Mouse (Mus musculus): ENCODE data around the gene Ctnnbip1.

Ctnnbip1 gene

DNA sequence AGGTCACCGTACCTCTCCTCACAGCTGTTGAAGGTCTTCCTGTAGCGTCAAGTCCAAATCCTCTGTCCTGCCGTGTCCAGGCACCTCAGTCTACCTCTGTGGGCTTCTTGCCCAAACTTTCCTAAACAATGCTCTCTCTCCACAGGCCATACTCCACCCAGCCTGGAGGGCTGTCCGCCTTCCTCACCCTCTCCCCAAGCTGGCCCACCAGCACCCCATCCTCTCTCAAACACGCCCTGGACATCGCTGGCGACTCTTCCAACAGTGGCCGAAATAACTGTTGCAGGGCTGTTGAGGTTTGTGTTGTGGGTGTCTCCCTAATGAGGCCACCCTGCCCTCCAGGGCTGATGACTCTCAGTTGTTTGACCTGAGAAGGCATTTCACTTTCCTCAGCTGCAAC lies 67.2 kb downstream of the Ctnnbip1 start:
- intact Hi-C loops (cut with DNase I): no loop called here

DNA sequence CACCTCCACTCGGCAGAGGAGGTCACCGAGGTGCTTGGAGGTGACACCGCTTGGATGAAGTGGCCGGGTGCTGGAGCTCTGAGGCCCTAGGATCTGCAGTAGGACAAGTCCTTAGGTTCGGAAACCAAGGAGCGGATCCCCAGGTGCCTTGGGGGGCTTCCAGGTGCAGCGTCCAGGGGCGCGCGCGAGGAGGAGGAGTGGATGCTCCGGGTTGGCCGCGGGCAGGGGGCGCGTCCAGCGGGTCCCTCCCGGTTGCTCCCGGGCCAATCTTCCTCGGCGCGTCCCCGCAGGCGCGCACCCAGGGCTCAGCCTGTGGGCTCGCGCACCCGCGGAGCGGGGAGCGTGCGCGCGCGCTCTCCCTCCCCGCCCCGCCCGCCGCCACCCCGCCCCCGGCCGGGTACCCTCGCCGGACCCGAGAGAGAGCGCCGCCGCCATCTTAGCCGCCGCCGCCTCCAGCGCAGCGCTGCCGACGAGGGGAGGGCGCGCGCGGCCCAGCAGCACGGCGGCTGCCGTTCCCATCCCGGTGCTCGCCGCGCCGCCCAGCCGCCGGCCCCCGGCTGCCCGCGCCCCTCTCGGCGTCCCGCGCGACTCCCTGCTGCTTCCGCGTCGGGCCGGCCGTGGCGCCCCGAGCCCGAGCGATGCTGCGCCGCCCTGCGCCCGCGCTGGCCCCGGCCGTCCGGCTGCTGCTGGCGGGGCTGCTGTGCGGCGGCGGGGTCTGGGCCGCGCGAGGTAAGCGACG lies 68.2 kb downstream of the Ctnnbip1 start, which contains the start of gene Clstn1:
Clstn1 (plus strand) TSS at position 425 of the 739 bp plus-strand sequence.
- intact Hi-C loops (cut with DNase I): no loop called here

GRCm38 (mm10) chr4:149586783-149587595 lies 69.0 kb downstream of the Ctnnbip1 start:
- intact Hi-C loops (cut with DNase I): no loop called here

- intact Hi-C loops (cut with DNase I): no loop called here
These were observed 69.6 kb downstream of the Ctnnbip1 start for GRCm38 (mm10) chr4:149587596-149588168.

GRCm38 (mm10) chr4:149590200-149590599 lies 72.2 kb downstream of the Ctnnbip1 start:
- intact Hi-C loops (cut with DNase I): no loop called here

GRCm38 (mm10) chr4:149591486-149591885 lies 73.5 kb downstream of the Ctnnbip1 start:
- intact Hi-C loops (cut with DNase I): no loop called here

DNA sequence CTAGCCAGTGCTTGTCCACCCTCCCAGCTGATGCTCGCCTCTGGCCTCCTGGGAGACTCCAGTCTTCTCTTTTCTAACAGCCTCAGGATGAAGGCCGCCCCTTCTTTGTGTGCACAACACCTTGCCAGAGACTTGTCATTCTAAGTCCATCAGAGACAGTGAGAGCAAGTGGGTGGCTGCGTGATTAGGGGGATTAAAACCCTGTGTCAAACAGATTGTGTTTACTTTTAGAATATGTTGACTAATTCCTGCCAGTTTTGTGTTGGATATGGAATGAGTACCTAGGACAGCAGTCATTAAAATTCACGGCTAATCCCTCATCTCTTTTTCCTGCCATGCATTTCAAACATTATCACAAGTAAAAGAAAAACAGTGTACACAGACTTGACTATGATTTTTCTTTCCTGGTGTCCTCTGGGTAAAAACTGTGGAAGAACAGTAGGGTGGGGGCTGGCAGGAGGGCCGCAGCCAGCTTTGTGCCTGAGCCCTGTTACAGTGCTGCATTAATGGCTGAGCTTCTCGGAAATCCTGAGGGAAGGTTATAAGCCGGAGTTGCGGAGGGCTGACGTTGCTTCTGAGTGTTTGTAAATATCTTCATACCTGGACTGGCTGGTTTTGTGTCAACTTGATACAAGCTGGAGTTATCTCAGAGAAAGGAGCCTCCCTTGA lies 77.0 kb downstream of the Ctnnbip1 start:
- intact Hi-C loops (cut with DNase I): no loop called here

DNA sequence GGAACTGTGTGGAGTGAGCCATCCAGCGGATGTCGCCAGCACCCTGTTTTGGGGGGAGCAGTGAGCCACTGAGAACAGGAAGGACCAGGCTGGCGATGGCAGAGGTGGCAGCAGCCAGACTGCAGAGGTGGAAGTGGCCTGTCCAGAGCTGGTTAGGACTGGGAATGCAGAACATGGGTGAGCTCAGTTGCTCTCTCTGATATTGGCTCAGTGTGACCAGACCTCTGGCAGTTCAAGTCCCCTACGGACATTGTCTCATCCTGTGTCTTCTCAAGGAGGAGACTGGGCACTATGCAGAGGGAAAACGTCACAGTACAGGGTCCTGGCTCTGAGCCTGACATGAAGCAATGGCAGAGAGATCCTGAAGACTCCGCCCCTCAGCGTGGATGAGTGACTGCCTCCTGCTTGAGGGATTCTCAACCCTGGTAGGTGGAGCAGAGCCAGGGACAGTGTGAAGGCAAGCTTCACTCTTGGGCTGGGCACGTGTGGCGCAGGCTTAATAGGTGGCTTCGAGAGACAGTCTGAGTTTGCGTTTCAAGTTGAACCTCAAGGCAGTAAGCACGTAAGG lies 79.7 kb downstream of the Ctnnbip1 start:
- intact Hi-C loops (cut with DNase I): no loop called here

GRCm38 (mm10) chr4:149599549-149599948 lies 81.5 kb downstream of the Ctnnbip1 start:
- intact Hi-C loops (cut with DNase I): no loop called here

DNA sequence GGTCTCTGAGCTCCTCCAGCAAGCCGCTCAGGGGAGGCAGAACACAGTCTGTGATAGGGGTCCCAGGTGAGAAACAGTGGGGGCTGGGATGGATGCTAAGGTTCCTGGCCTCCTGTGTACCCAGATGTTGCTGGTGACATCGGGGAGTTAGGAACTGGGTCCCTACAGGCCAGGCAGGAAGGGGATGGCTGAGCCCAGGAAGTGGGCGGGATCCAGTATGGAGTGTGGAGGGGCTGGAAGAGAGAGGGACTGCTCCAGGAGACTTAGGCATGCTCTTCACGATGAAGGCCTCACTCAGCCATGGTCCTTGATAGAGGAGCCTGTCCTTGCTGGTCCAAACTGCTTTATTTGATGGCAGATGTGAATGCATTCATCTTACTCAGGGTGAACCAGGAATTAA lies 82.1 kb downstream of the Ctnnbip1 start:
- intact Hi-C loops (cut with DNase I): no loop called here

GRCm38 (mm10) chr4:149601484-149601883 lies 83.4 kb downstream of the Ctnnbip1 start:
- intact Hi-C loops (cut with DNase I): no loop called here

- intact Hi-C loops (cut with DNase I): no loop called here
These were observed 84.2 kb downstream of the Ctnnbip1 start for GRCm38 (mm10) chr4:149602236-149602635.

GRCm38 (mm10) chr4:149603860-149604259 lies 85.8 kb downstream of the Ctnnbip1 start:
- intact Hi-C loops (cut with DNase I): no loop called here

GRCm38 (mm10) chr4:149604518-149604917 lies 86.5 kb downstream of the Ctnnbip1 start:
- intact Hi-C loops (cut with DNase I): no loop called here

DNA sequence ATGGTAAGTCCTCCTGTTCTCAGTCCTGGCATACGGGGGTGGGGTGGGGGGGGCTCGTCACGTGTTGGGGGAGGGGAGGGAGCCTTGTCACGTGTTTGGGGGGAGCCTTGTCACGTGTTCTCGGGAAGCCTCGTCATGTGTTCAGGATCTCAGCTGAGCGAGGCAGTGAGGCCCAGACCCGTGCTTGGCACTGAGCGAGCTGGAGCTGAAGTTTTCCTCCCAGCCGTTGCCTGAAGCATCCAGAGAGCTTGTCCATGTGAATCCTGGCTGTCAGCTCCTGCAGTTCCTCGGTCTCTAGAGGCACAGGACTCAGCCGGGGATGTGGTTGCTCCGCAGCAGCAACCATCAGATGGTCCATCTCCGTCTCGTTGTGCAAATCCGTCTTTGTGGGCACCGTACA lies 88.0 kb downstream of the Ctnnbip1 start:
- intact Hi-C loops (cut with DNase I): no loop called here

DNA sequence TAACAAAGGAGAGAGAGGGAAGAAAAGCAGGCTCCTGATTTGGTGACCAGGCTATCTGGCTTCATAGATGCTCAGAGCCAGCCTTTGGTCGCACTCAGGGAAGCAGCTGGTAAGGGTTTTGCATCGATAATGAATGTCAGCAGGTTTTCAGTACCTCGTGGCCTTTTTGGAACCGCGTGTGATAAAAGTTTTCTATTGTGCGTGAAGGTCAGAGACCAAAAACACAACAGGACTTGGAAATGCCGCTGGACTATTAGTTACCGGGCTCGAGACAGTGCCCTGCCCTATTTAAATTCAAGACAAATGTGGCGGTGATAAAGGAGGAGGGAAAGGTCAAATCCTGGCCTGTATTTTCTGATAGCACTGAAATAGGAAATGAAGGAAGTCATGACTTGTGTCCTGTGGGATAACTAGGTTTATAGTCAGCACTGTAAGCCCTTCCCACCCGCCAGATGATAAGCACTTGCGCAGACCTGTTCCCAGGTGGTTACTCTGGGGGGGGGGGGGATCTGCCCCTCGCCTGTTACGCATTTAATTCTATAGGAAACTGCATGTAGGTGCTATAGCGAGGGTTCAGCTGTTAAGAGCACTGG lies 88.8 kb downstream of the Ctnnbip1 start:
- intact Hi-C loops (cut with DNase I): no loop called here

GRCm38 (mm10) chr4:149607591-149608308 lies 89.7 kb downstream of the Ctnnbip1 start:
- intact Hi-C loops (cut with DNase I): no loop called here

GRCm38 (mm10) chr4:149608309-149608638 lies 90.2 kb downstream of the Ctnnbip1 start:
- intact Hi-C loops (cut with DNase I): no loop called here

GRCm38 (mm10) chr4:149609256-149610025 lies 91.4 kb downstream of the Ctnnbip1 start:
- intact Hi-C loops (cut with DNase I): no loop called here
